Mouse (Mus musculus) spleen, adult 2 months (tissue): ENCODE measurements around the gene Faim2.

Source experiments
- CTCF ChIP-seq: fragments of 200-500 bp; IDR thresholded peaks from 2 replicates; pipeline ENCODE4 v1.5.1; 2011; ENCODE audit warnings: mild to moderate bottlenecking, inconsistent platforms; ENCODE audit not compliant: insufficient read depth, insufficient read length, insufficient replicate concordance; ENCODE audit errors: extremely low read depth
- POLR2A ChIP-seq: fragments of 200-500 bp; IDR thresholded peaks from 2 replicates; pipeline ENCODE4 v1.6.1; 2011; ENCODE audit warnings: low read depth, low read length, inconsistent platforms

GRCm38 (mm10) chr15:99558947-99559346 is 31.0 kb upstream of the Faim2 start:
- TF ChIP-seq CTCF (no peak), POLR2A (no peak)
